Mouse (Mus musculus): ENCODE measurements around the gene Tcstv1.
"Not testable (repeated sequence)": the region's sequence is repeated elsewhere in the genome, so short reads cannot be mapped to it uniquely, and the experiment has no call there.

Gene Tcstv1

GRCm38 (mm10) chr13:119894685-119895084 lies at the start of gene Tcstv1:
Tcstv1 (minus strand) TSS chr13:119894785.
- not testable (repeated sequence) for DNase-seq (ENCODE audit: low spot score)

DNA sequence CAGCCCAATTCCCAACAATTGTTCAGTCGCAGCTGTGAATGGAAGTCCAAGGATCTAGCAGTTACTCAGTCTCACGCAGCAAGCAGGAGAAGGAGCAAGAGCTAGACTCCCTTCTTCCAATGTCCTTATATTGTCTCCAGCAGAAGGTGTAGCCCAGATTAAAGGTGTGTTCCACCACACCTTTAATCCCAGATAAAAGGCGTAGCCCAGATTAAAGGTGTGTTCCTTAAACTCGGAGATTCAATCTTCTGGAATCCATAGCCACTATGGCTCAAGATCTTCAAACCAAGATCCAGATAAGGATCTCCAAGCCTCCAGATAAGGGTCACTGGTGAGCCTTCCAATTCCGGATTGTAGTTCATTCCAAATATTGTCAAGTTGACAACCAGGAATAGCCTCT lies 34.6 kb upstream of the Tcstv1 start, which contains the start of gene Gm21761:
TSS of gene Gm21761 (minus strand) at position 101 of the 400 bp plus-strand sequence.
- DNase-seq (ENCODE audit: low spot score): not testable (repeated sequence)

DNA sequence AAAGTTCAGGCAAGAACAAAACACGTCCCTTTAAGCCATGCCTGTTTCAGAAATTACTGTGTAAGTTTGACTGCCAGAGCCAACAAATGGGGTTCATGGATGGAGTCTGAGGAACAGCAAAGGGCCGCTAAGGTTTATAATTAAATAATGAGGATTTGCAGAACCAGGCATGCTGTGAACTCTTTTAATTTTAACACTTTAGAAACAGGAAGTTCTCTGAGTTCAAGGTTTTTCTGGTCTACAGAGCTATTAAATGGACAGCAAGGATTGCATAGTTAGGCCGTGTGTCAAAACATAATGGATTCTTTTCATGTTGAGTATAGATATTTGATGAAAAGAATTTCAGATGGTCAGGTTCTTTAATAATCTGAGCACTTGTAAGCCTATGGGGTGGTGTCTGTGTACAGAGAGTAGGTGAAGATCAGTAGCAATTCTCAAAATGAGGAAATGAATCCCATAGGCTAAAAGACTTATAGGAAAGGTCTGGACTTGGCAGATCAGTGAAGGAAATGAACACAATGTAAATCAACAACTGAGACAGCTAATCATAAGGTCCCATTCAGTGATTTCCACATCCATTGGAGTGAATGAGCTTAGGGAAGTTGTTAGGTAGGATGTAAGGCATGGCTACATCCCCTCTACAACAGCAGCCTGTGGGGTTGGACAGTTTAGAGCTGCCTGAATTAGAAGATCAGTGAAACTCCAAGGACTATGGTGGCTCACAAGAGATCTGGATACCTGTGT lies 30.2 kb upstream of the Tcstv1 start:
- DNase-seq (ENCODE audit: low spot score): not testable (repeated sequence)

DNA sequence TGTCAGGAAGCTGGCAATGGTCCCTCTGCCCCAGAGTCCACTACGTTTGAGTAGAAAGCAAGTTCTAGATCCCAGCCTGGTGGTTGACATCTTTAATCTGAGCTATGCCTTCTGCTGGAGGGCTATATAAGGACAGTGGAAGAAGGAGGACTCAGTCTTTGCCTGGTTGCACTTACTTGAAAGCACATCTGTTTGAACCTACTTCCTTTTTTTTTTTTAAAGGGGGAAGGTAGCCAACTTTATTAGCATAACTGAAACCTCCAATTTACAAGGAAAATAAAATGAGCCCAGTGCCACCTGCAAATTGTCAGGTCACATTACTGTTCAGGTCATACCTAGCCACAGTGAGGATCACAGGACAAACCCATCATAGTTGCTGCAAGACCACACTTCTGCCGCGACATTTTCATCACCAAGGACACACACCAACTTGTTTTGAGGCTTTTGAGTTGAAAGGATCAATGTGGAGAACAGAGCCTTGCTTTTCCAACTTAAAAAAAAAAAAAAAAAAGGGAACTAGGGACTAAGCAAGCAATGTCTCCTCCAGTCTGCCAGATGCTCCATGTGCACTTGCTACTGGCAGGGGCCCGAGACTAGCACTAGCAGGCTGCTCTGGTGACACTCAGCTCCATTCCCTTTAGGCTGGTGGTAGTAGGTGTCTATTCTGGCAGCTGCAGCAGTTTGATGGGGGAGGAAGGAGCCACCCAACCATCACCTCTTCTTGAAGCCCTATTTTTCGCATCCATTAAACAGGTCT lies 22.6 kb upstream of the Tcstv1 start:
- DNase-seq (ENCODE audit: low spot score): not testable (repeated sequence)

DNA sequence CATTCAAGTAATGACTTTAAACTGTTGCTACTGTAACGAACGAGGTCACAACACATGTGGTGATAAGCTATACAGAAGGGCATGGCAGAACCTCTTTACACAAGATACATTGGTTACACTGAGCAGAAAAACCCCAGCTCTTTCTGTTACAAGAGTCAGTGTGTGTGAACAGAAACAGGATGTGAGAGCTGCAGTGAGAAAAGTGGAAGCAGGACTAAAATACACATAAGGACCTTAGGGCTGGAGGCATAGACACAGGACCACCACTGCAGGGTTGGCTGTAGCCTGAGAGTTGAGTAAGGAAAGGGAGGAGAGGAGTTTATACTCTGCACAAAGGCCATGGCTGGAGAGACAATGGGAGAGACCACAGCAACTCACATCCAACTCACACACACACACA lies 21.9 kb upstream of the Tcstv1 start:
- DNase-seq (ENCODE audit: low spot score): not testable (repeated sequence)

- DNase-seq (ENCODE audit: low spot score): not testable (repeated sequence)
Measured at GRCm38 (mm10) chr13:119898549-119898948, 4.0 kb upstream of the Tcstv1 start.

GRCm38 (mm10) chr13:119886896-119887295 lies 7.7 kb downstream of the Tcstv1 start:
- not testable (repeated sequence) for DNase-seq (ENCODE audit: low spot score)

DNA sequence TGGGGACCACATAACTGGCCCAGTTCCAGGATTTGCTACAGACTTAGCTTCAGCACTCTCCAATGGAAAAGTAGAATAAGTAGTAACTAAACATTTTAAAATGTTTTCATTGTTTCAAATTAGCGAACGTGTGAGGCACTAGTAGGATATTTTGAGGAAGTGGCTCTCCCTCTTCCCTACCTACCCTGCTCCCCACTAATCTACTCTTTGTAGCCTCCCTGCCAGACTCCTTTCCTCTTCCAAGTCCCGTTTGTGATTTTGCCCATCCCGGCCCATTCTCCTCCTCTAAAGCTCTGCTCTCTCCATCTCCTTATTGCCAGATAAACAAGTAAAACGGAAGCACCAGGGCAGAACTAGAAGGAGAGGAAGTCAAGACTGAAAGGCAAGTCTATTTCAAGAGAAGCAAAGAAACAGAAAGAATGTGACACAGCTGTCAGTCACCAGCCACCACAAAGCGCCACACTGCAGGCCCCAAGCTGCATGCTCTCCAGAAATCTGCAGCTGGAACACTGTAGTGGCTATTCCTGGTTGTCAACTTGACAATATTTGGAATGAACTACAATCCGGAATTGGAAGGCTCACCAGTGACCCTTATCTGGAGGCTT lies 30.1 kb downstream of the Tcstv1 start:
- DNase-seq (ENCODE audit: low spot score): not testable (repeated sequence)

DNA sequence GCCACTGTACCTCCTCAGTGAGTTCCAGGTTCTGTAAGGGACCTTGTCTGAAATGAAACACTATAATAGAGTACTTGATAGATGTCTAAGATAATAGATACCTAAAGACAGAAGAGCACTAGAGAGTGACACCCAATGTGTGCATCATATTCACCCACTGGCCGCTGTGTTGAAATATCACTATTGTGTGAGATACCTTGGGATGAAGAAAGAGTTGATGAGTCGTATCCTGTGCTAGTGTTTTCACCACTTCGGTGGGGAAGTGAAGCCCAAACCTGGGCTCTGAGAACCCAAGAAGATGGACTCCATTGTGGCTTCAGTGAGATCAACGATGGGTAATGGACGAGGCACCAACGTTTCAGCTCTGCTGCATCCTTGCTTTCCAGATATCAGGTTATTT lies 32.2 kb downstream of the Tcstv1 start:
- not testable (repeated sequence) for DNase-seq (ENCODE audit: low spot score)

All from left cerebral cortex, adult 11 months (tissue).